Mouse (Mus musculus) skeletal muscle tissue, adult 2 months (tissue): ENCODE results near the gene Nrf1.

ENCODE experiments used
- DNase-seq: peaks from one replicate; pipeline ENCODE4 v3.0.0-alpha.2; 2012; ENCODE audit warnings: low read depth, low spot score

Gene Nrf1

DNA sequence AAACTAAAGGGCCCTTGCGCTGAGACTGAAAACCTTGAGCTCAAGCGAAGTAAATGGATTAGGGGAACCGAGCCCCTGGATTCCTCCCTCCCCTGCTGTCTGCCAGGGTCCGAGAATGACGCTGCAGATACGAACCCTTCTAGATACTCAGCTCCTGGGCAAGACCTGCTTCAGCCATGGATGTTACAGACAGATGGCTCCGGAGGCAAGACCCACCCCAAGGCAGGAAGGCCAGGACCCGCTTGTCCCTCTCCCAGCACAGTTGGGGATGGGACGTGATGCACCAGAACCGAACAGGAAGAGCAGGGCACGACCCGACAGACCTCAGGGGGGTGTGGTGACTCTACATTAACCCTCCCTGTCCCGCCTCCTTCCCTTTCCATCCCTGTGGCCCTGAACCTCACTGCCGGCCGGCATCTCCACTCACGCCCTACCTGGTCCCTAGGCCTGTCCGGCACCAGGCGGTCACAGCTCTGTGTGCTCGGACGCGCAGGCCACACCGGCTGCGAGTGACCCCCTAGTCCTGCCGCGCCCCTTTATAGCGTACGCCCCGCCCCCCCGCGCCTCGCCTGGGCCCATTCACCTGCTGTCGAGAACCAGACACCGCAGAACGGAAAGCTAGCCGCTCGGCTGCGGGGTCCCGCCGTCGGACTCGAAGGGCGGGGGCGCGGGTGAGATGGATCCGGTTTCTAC lies 127.6 kb downstream of the Nrf1 start:
- no peak for DNase-seq

DNA sequence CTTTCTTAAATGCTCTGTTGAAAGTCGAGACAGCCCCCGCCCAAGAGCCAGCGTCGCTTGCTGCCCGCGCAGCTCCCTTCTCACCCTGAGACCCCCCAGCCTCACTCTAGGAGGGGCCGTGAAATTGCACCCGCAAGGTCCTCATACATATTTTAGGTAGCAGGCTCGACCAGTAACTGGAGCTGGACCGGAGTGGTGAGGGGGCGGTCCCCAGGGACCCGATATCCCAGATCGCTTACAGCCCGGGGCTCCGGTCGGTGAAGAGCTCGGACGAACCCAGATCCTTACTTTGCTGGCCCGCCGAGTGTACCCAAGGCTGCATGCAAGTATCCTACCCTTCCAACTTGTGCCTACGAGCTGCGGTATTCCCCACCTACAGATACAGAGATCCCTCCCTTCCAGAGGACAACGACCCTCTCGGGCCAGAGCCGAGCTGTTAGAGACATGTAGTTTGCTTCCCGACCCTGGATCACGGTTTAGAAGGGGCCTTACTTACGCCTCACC lies 128.2 kb downstream of the Nrf1 start:
- no peak for DNase-seq

DNA sequence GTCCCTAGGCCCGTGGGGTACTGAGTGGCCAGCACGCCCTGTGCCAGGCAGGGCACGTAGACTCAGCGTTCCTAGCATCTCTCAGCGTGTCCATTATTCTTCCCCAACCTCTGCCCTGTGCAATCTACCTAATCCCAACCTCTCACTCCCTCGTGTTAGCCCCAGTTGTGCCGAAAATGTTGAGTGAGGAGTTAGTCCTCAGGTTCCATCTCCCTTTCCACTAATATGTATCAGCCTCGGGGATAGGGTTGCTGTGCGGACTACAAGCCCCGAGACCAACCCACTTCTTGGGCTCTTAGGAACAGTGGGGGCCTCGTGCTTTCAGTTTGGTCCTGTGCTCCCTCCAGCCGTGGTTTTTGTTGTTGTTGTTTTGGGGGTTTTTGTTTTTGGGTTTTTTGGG lies 128.7 kb downstream of the Nrf1 start:
- no peak for DNase-seq

DNA sequence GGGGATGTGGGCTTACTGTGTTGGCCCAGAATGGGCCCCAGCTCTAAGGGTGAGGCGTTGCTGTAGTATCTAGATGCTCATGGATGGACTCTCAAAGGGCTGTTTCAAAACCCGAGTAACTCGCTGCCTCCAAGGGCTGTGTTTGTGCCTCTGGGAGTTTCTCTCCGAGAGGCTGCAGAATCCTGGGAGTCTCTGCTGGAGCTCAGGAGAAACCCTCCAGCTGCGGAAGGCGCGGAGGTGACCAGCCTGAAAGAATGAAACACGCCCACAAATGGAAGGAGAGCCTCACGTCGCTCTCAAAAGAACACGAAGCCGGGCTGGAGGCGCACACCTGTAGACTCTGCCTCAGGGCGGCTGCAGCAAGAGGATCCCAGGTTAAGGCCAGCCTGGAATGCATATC lies 129.5 kb downstream of the Nrf1 start:
- DNase-seq: no peak

DNA sequence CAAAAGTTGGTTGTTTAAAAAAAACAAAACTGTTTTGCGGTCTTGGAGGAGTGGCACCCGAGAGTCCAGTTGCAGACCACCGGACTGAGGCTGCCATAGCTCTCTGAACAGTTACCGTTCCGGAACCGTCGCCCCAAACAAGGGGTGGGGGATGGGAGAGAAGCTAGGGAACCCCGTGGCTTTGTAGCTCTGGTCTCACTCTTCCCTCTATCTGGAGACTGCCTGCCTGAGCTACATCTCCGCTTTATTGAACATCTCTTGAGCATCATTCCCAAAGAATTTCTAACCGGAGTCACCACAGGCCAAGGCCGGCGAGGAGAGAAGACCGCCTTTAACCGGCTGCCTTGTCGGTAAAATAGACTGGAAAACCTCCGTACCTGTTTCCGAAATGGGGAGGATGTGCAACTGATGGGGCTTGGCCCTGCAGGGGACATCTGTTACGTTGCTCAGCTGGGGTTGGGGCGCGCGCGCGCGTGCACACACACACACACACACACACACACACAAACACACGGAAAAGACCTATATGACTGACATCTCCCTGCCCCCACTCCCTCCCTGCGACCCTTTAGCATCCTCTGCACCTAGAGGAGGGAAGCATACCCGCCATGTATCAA lies 130.3 kb downstream of the Nrf1 start:
- DNase-seq: no peak

DNA sequence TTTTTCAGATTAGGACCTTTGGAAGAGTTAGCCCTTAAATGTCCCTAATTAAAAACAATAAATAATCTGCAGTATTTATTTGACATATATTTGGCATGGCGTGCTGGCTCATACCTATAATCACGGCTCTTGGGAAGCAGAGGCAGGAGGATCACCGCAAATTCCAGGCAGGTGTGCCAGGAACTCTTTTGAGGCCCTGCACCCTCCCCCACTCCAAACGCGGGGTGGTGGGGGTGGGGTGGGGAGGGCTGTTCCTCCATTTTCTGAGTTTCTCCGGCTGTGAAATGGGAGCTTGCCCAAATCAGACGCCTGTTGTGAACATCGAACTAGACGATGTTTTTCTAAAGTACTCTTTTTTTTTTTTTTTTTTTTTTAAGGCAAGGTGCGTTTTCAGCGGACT lies 131.3 kb downstream of the Nrf1 start:
- no peak for DNase-seq

DNA sequence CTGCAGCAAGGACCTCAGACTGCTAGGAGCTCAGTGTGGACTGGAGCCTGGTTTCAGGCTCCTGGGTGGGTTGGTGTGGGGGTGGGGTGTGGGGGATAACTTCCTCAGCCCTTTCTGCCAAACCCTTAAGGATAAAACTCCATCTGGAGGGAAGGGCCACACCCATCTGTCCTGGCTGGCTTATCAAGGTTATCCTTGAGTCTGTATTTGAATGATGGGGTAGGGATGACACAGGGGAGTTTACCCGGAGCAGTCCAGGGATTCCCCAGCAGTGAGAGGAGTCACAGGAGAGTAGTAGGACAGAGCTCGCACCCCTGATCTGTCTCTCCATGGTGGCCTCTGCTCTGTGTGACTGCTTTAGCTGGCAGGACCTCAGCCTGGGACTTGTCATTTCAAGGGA lies 132.5 kb downstream of the Nrf1 start:
- DNase-seq: no peak

DNA sequence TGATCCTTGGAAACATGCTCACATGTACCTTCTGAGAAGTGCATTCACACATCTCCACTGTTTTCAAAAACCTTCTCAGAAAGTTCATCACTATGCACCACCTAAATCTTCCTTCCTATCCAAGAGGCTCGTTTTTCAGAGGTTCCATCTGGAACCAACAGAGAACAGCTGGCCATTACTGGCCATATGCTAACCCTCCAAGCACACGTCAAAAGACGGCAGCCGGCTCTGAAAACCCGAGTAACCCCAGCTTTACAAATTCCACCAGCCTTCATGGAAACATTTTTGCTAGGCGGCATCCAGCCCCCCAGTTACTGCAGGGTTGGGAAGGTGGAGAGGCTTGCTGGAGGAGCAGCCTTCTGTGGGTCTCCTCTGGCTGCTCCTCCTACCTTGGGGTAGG lies 134.2 kb downstream of the Nrf1 start:
- DNase-seq: no peak

DNA sequence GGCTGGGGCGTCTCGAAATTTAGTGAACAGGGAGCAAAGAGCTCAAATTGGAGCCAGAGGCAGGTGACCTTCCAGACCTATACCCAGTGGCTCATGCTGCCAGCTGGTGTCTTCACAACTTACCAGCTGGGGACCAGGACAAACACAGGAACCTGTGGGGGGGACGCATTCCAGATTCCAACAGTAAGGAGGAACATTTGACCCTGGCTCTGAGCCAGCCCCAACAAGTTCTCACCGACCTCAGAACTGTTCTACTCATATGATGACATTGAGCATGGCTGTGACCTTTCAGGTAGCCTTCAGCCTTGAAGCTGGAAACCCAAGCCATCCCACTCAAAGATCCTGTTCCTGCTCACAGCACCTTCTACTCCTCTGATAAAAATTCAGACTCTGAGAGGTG lies 135.8 kb downstream of the Nrf1 start:
- DNase-seq: no peak

DNA sequence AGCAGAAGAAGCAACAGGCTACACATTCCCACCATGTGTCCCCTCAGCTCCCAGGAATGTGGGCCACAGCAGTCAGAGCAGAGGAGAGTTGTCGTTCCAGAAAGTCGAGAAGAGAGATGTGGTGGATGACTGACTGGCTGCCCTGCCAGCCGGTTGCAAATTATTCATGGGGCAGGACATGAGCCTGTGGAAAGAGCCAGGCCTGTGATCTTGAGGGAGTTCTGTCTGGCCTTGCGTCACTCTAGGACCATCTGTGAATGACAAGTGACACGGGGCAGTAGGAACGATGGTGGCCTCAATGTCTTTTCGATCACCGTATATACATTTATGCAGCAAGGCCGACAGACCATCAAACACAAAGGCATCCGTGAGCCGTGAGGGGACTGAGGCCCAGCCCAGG lies 147.9 kb downstream of the Nrf1 start:
- no peak for DNase-seq

DNA sequence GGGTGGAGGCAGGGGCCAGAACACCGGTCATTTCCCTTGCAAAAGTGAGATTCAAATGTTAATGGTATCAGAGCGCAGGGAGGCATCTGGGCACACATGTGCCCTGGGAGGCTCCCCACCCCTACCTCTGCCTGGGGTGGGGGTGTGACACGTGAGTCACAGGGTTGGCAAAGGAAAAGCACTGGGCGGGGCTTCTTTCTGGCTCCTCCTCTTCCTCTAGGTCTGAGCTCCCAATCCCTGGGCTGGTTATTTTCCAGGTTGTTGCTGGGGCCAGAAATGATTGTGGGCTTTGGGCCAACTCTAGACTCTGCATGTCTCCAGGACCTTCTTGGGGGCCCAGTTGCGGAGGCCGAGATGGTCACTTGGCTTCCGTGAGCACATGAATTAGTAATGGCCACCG lies 148.4 kb downstream of the Nrf1 start:
- DNase-seq: no peak
